Mouse (Mus musculus) myocyte (in vitro differentiated cells): ENCODE measurements around the gene Polr2e. TPM values are rescaled to one million over a fixed set of nuclear protein-coding genes. Genes with fewer than 3 reads are reported as not detected.

Source experiments
- H3K27me3 ChIP-seq: one replicate; pipeline ENCODE4 v1.6.1; 2011; ENCODE audit not compliant: control insufficient read depth, insufficient read depth, insufficient read length
- H3K36me3 ChIP-seq: one replicate; pipeline ENCODE4 v1.6.1; 2011; ENCODE audit not compliant: control insufficient read depth, insufficient read depth
- H3K4me2 ChIP-seq: one replicate; pipeline ENCODE4 v1.6.1; 2011; ENCODE audit warnings: low read depth, control low read depth
- H3K4me3 ChIP-seq: one replicate; pipeline ENCODE4 v1.5.1; 2011; ENCODE audit warnings: mild to moderate bottlenecking, control low read depth, moderate library complexity
- H3K79me2 ChIP-seq: one replicate; pipeline ENCODE4 v1.6.1; 2011; ENCODE audit not compliant: control insufficient read depth, insufficient read depth
- H3ac ChIP-seq: one replicate; pipeline ENCODE4 v1.6.1; 2011; ENCODE audit not compliant: control insufficient read depth, insufficient read length
- CEBPB ChIP-seq: IDR thresholded peaks from 2 replicates; pipeline ENCODE4 v1.6.1; 2011; ENCODE audit warnings: mild to moderate bottlenecking, moderate library complexity; ENCODE audit not compliant: poor library complexity, insufficient read depth, severe bottlenecking
- E2F4 ChIP-seq: IDR thresholded peaks from one replicate; pipeline ENCODE4 v1.6.1; 2011; ENCODE audit warnings: mild to moderate bottlenecking, control low read depth, moderate library complexity; ENCODE audit not compliant: insufficient read depth
- MAX ChIP-seq: IDR thresholded peaks from one replicate; pipeline ENCODE4 v1.6.1; 2011; ENCODE audit warnings: low read depth, mild to moderate bottlenecking, control low read depth
- MYOD1 ChIP-seq, 3 experiments: IDR thresholded peaks; one replicate each; pipeline ENCODE4 v1.6.1; 2011; ENCODE audit warnings: control low read depth in 2 of 3, low read depth in 2 of 3, mild to moderate bottlenecking in 2 of 3, moderate library complexity in 1 of 3; ENCODE audit not compliant: insufficient read length in 2 of 3, control insufficient read depth in 1 of 3
- MYOG ChIP-seq, 3 experiments: IDR thresholded peaks; one replicate each; pipeline ENCODE4 v1.6.1; 2011; ENCODE audit warnings: control low read depth in 2 of 3, low read depth in 2 of 3, mild to moderate bottlenecking in 2 of 3; ENCODE audit not compliant: insufficient read length in 2 of 3, control insufficient read depth in 1 of 3, insufficient read depth in 1 of 3
- POLR2A ChIP-seq: IDR thresholded peaks from one replicate; pipeline ENCODE4 v1.6.1; 2011; ENCODE audit warnings: low read depth, mild to moderate bottlenecking, control low read depth, moderate library complexity; ENCODE audit not compliant: insufficient read length
- POLR2AphosphoS2 ChIP-seq: IDR thresholded peaks from one replicate; pipeline ENCODE4 v1.6.1; 2011; ENCODE audit warnings: low read depth, control low read depth; ENCODE audit not compliant: insufficient read length
- REST ChIP-seq: IDR thresholded peaks from one replicate; pipeline ENCODE4 v1.6.1; 2011; ENCODE audit warnings: mild to moderate bottlenecking, control low read depth, moderate library complexity; ENCODE audit not compliant: insufficient read depth, insufficient read length
- SRF ChIP-seq: IDR thresholded peaks from one replicate; pipeline ENCODE4 v1.6.1; 2011; ENCODE audit warnings: low read depth; ENCODE audit not compliant: control insufficient read depth, insufficient read length
- TCF12 ChIP-seq: IDR thresholded peaks from one replicate; pipeline ENCODE4 v1.6.1; 2011; ENCODE audit warnings: mild to moderate bottlenecking, control low read depth; ENCODE audit not compliant: poor library complexity, insufficient read depth, severe bottlenecking
- TCF3 ChIP-seq: IDR thresholded peaks from one replicate; pipeline ENCODE4 v1.6.1; 2011; ENCODE audit warnings: low read depth, control low read depth; ENCODE audit not compliant: insufficient read length
- USF1 ChIP-seq: IDR thresholded peaks from one replicate; pipeline ENCODE4 v1.6.1; 2011; ENCODE audit warnings: low read depth, mild to moderate bottlenecking, control low read depth, moderate library complexity
- polyA plus RNA-seq: library from polyadenylated mRNA; unstranded; fragments of >200 nt; fragmentation: generic; extraction: Trizol; gene quantifications from one replicate; pipeline ENCODE4 v1.2.1, GENCODE M21; 2012; ENCODE audit warnings: missing spikeins

The Polr2e gene
- polyA plus RNA-seq, 1 experiment = 209 TPM

- H3K4me2 ChIP-seq = peak overlapping the region; percentile 71
- H3ac ChIP-seq = no peak overlapping the region
- no peaks in the 10 kb centered on the region for H3K79me2 ChIP-seq
- TF ChIP-seq MAX = no peak
- no peak for TF ChIP-seq POLR2A
- peak in 1 of 3 experiments; percentile 2 for TF ChIP-seq MYOD1 (IDR thresholded peaks at IDR 0.05; ENCODE audit: control insufficient read depth in 1 of 3, insufficient read length in 2 of 3, low read depth in 2 of 3)
- no peak for TF ChIP-seq TCF12
- H3K36me3 ChIP-seq = no peaks in the 10 kb centered on the region
- no peaks in the 10 kb centered on the region for H3K27me3 ChIP-seq
- no peak overlapping the region for H3K4me3 ChIP-seq
Measured at GRCm38 (mm10) chr10:80024229-80025043, 15.2 kb downstream of the Polr2e start.

GRCm38 (mm10) chr10:80023758-80024157 is 15.8 kb downstream of the Polr2e start:
- no peaks in the 10 kb centered on the region for H3K36me3 ChIP-seq
- no peaks in the 10 kb centered on the region for H3K79me2 ChIP-seq
- no peaks in the 10 kb centered on the region for H3K27me3 ChIP-seq
- no peak overlapping the region for H3K4me3 ChIP-seq
- H3K4me2 ChIP-seq = peak overlapping the region; percentile 71
- no peak overlapping the region for H3ac ChIP-seq
- TF ChIP-seq POLR2A (no peak), TCF3 (no peak), POLR2AphosphoS2 (no peak), REST (no peak), TCF12 (no peak), SRF (no peak), CEBPB (no peak), E2F4 (no peak), MAX (no peak), MYOD1 (IDR thresholded peaks at IDR 0.05; ENCODE audit: control insufficient read depth in 1 of 3, insufficient read length in 2 of 3, low read depth in 2 of 3) (no peak)

- Histone ChIP-seq H3K36me3 (no peaks in the 10 kb centered on the region), H3K4me3 (no peak overlapping the region), H3K79me2 (no peaks in the 10 kb centered on the region), H3ac (no peak overlapping the region), H3K27me3 (no peaks in the 10 kb centered on the region), H3K4me2 (no peak overlapping the region)
- no peak for TF ChIP-seq MYOD1 (IDR thresholded peaks at IDR 0.05; ENCODE audit: control insufficient read depth in 1 of 3, insufficient read length in 2 of 3, low read depth in 2 of 3)
- no peak for TF ChIP-seq SRF
- no peak for TF ChIP-seq E2F4
- TF ChIP-seq MYOG (IDR thresholded peaks at IDR 0.05; ENCODE audit: control insufficient read depth in 1 of 3, insufficient read depth in 1 of 3, insufficient read length in 2 of 3, low read depth in 2 of 3) = no peak
- no peak for TF ChIP-seq USF1
- TF ChIP-seq TCF3 = no peak
- no peak for TF ChIP-seq POLR2A
- no peak for TF ChIP-seq REST
- no peak for TF ChIP-seq MAX
- TF ChIP-seq TCF12 = no peak
- TF ChIP-seq POLR2AphosphoS2 = no peak
- TF ChIP-seq CEBPB = no peak
Measured at GRCm38 (mm10) chr10:80022806-80023205, 16.8 kb downstream of the Polr2e start.

GRCm38 (mm10) chr10:80022164-80022563 is 17.4 kb downstream of the Polr2e start:
- Histone ChIP-seq H3K36me3 (no peaks in the 10 kb centered on the region), H3K4me3 (no peak overlapping the region), H3K27me3 (no peaks in the 10 kb centered on the region), H3ac (no peak overlapping the region), H3K79me2 (no peaks in the 10 kb centered on the region), H3K4me2 (no peak overlapping the region)
- no peak for TF ChIP-seq TCF3
- no peak for TF ChIP-seq USF1

DNA sequence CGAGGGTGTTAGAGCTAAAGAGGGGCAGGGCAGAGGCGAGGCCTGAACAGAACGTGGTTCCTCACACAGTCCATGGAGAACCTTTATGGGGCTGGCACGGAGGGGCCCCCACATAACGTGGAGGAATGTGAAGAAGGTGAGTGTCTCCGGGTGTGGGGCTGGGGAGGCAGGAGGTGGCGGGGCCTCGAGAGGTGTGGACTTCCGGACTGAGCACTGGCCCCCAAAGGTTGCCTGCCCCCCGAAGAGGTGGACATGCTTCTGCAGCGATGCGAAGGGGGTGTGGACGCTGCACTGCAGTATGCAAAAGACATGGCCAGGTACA is 18.3 kb downstream of the Polr2e start:
- H3K27me3 ChIP-seq = no peaks in the 10 kb centered on the region
- H3ac ChIP-seq = no peak overlapping the region
- H3K4me2 ChIP-seq = no peak overlapping the region
- H3K36me3 ChIP-seq = no peaks in the 10 kb centered on the region
- no peak for TF ChIP-seq REST
- TF ChIP-seq TCF12 = no peak
- no peak for TF ChIP-seq CEBPB
- TF ChIP-seq SRF = no peak
- no peak for TF ChIP-seq TCF3
- TF ChIP-seq E2F4 = no peak
- TF ChIP-seq POLR2AphosphoS2 = no peak
- TF ChIP-seq MYOD1 (IDR thresholded peaks at IDR 0.05; ENCODE audit: control insufficient read depth in 1 of 3, insufficient read length in 2 of 3, low read depth in 2 of 3) = no peak
- TF ChIP-seq USF1 = no peak
- no peak for TF ChIP-seq POLR2A
- H3K79me2 ChIP-seq = no peaks in the 10 kb centered on the region
- H3K4me3 ChIP-seq = no peak overlapping the region
